Mouse (Mus musculus) c-Kit-positive CD71-positive TER-119-positive erythroid progenitor cells, embryonic 14.5 days (primary cell): ENCODE data around the gene Tbc1d22a.
A peak's percentile ranks its signal among the peaks of the same experiment; 100 is the strongest.

ENCODE experiments used
- DNase-seq: peaks from one replicate; pipeline ENCODE4 v3.0.0-alpha.2; 2013; ENCODE audit warnings: low spot score

The Tbc1d22a gene

DNA sequence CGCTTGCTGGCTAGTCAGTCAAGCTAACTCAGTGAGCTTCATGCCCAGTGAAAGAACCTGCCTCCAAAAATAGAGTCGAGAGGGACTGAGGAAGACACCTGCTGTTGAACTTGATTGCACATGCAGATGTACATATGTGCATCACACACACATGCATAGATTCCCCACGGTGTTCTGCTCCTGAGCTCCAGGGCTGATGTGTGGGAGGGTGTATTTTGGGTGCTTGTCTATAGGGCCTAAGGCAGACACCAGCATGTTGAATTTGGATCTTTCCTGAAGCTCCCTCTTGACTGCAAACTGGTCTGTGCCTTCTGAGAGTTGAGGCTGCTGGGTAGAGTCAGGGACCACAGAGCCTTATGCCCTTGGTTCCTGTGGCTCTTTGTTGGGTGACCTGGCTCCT is 23.8 kb downstream of the Tbc1d22a start:
- no peak for DNase-seq

DNA sequence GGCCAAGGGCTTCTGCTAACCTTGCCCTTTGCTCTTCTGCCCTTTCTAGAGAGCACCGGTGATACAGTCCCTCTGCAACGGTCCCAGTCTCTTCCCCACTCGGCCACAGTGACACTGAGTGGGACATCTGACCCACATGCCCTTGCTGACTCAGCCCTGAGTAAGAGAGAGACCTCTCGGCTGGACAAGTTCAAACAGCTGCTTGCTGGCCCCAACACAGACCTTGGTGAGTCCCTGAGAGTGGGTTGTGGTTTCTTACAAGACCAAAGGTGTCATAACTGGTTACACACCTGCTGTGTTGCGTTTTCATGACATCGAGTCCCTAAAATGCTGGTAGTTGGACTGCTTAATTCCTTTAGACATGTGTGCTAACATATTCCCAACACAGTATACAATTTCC is 24.8 kb downstream of the Tbc1d22a start:
- DNase-seq, result no peak

DNA sequence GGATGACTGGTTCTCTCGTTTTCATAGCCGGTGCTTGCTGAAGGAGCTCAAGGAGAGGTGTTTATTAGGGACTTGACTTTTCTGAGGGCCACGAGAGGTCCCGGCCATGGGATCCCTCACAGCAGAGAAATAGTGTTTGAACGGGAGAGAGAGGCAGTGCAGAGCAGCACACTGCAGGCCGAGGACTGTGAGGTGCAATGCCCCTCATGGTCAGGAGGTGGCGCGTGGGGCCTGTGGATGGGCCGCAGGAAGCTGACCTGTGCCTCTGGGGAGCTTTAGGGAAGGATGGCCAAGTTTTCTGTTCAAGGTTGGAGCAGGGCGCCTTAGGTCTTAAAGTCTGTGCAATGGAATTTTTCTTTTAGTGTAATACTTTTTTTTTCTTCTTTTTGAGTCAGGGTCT is 25.5 kb downstream of the Tbc1d22a start:
- no peak for DNase-seq

DNA sequence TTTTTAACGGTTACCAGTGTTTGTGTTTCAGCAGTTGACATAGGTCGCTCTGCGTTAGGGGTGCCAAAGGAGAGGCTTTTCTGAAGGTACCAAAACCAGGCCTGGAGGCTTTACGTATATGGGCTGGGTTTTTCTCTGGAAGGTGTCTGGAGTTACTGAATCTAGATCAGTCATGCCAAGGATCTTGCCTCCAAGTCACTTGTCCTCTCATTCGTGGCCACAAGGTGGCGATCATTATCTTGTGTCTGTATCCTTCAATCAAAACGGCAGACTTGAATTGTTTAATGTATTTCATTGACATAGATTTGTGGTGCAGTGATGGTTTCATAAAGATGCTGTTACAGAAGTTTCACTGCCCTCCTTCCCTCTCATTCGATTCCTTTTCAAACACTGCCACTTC is 29.4 kb downstream of the Tbc1d22a start:
- DNase-seq, result peak; percentile 38

DNA sequence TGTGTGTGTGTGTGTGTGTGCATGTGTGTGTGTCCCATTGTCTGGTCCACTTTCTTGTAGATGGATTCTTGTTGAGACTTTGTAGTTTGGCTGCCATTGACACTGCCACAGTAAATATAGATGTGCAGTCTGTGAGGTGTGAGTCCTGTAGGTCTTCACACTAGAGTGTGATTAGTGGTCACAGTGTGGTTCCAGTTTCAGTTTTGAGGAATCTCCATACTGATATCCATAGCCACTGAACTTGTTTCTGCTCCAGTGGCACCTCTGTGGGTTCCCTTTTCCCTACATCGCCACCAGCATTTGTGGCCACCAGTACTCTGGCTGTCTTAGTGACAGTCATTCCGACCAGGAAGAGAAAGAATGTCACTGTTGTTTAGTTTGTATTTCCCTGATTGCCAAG is 30.1 kb downstream of the Tbc1d22a start:
- DNase-seq, result no peak

DNA sequence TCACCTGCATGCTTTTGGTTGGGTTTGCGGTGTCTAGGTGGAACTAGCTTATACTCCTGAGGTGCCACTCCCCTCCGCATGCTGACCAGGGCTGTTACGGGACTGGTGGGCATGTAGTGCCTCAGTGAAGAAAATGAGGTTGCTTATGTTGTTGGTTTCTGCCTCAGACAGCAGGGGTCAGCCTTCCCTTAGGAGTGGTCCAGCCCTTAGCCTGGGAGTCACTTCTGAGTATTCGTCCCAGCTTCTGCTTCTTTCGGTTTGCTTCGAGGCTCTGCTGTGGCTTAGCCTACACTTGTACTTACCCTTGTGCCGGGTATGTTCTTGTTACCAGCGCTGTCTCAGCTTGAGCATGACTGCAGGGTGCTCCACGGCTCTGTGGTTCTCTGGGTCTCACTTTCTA is 36.0 kb downstream of the Tbc1d22a start:
- no peak for DNase-seq

DNA sequence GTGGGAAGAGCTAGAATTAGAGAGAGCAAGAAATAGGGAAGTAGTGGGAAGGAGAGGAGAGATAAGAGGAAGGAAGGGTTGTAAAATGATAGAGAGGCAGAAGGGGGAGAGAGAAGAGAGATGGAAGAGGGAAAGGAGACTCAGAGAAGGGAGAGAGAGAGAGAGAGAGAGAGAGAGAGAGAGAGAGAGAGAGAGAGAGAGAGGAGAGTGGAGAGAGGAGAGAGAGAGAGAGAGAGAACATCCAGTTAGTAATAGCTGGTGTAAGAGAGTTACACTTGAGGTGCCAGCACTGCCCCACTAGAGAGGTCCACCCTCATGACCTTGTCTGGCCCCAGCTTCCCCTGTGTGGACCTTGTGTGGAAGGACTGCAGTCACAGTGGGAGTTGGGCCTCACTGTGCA is 37.9 kb downstream of the Tbc1d22a start:
- no peak for DNase-seq

DNA sequence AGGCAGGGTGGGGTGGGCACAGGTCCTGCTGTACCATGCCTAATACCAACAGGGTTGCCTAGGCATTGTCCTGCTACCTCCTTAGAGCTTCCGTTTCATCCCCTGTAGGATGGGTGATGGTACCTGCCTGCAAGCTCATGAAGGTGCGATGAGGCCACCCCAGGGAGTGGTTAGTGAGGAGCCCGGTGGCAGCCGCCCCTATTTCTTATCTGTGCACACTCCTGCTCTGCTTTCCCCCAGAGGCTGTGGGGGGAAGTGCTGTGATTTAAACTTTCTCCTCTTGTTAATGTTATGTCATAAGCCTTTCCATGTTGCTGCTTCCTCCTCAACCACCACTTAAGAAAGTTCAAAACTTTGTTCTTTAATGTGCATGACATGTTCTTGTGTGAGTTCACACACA is 38.4 kb downstream of the Tbc1d22a start:
- no peak for DNase-seq

DNA sequence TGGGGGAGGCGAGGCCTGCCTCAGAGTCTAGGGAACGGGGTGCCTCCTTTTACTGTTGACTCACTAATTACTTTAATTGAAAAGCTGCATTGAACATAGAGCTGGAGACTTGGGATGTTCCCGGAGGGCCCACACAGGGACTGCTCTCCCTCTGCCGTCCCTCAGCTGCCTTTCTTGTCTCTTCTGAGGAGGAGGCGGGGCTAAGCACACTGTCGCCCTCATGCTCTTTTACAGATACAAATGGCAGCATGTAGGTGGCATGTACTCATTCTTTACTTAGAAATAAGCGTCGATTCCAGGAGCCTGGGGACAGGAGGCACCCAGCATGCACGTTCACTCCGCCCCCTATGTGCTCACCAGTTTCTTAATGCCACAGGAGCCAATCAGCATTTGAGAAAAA is 39.2 kb downstream of the Tbc1d22a start:
- peak; percentile 17 for DNase-seq

DNA sequence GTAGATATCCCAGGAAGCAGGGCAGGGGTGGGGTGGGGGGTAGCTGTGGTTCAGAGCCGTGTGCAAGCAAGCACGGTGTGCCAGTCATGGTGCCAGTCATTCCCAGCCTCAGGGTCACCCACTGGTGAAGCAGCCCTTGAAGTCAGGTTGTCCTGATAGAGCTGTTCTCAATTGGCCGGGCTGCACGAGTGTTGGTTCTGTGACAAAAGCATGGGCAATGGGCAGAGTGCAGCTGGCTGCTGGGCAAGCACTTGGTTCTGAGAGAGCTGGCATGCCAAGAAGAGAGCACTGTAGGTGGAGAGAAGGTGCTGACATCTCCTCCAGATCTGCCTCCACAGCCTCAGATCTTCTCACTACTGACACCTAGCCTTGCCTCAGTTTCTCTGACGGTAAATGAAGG is 41.9 kb downstream of the Tbc1d22a start:
- DNase-seq, result no peak

DNA sequence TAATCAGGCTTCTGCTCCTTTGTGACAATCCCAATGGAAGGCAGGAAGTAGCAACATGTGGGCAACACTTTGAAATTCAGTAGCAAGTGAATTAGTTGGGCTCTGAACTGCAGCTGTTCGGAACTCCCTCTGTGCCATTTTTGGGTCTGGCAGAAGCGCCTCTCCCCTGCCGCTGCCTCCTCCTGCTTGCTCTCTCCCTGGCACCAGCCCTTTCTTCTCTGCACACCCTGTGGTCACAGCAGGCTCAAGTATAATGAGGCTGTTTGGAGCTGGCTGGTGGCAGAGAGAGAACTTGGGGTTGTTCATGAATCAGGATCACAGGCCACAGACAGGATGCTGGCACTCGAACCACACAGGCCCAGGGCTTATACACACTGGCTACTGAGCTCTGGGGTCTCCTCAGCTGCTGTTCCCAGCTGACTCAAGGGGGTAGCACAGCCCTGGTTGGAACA is 42.5 kb downstream of the Tbc1d22a start:
- no peak for DNase-seq

DNA sequence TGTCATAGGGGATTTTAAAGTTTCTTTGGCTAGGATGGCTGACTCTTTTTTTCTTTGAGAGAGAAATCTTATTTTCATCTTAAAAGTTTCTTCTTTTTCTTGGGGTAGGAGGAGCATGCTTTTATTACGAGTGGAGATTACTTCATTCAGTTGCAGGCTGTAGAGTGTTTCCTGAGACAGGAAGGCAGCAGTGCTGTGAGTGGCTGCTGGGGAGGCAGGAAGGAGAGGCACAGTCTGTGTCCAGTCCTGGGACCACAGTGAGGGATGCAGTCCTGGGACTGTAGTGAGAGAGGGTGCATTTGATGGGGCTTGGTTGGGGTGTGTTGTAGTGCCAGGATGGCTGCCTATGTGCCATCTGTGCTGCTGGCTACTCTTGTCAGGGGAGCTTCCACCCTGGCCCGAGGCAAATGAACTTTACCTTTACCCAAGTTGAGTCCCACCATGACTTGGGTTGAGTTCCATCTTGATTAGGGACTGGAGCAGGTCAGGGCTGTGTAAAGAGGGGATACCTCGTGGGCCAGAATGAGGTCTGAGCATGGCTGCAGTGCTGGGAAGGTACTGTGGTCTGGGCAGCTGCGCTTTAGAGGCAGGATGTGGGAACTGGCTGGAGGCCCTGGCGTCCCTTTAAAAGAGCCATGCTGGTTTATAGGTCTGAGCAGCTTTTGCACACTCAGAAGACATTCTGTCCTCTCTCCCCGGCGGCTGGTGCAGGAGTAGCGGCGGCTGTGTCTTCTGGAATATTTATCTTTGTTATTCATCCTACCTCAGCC is 43.8 kb downstream of the Tbc1d22a start:
- DNase-seq, result no peak

DNA sequence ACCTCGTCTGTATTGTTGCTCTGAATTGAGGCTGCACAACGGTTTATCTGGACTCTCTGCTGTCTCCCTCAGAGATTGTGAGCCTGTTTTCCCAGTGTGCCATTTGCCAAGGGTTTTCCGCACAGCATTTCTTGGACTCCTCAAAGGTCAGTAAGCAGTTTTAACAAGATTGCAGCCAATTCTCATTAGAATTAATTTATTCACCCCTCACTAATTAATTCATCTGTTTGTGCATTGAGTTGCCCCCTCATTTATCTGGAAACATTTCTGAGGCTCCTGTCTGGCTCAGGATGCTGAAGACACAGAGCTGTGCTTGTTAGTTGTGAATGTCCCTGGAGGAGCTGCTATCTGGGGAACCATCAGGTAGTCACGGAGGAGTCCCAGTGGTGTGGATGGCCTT is 45.0 kb downstream of the Tbc1d22a start:
- no peak for DNase-seq

DNA sequence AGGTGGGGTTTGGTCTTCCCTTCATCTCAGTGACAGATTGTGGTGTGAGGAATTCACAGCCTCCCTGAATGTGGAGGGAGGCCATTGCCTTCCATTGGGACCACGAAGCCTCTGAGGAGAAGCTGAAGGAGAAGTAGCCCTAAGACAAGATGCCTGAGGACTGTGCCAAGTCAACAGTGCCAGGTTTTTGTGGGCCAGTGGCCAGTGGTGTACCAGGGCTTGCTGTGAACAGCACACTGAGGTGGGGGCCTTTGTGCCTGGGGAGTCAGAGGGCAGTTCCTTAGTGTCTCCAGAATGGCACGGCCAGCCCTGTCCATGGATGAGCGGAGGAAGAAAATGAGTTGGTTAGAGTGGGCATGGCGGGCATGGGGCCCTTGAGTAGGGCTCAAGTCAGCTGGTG is 45.9 kb downstream of the Tbc1d22a start:
- DNase-seq, result no peak

DNA sequence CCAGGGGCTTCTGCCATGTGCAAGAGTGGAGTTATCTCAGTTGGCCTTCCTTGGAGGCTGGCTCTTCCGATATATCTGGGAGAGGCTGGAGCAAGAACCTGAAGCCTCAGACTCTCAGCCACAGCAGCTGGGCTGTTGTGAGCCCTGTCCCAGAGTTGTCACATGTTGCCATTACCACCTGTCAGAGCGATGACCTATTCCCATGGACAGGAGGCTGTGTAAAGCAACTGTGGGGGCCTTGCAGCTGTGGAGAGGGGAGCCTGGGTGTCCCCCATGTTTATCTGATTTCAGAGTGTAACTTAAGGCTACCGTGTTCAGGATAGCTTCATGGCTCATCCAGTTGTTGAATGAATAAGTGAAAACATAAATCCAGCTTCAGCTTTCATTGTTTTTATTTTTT is 50.1 kb downstream of the Tbc1d22a start:
- no peak for DNase-seq

DNA sequence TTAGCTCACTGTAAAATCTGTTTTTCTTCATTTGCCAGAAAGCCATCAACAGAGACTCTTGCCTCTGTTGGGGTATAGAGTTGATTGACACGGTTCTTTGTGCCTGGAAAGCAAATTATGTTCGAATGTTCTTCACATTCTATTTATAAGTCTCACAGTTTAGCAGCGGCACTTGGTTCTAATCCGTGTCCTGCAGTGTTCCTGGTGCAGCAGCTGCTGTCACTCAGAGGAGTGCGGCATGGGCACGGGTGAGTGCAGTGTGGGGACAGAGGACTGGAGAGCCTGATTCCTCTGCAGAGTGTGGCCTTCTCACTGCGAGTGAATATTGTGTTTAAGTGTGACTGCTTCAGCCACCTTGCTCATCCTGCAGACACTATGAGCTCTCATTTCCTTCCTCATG is 50.5 kb downstream of the Tbc1d22a start:
- DNase-seq, result no peak

DNA sequence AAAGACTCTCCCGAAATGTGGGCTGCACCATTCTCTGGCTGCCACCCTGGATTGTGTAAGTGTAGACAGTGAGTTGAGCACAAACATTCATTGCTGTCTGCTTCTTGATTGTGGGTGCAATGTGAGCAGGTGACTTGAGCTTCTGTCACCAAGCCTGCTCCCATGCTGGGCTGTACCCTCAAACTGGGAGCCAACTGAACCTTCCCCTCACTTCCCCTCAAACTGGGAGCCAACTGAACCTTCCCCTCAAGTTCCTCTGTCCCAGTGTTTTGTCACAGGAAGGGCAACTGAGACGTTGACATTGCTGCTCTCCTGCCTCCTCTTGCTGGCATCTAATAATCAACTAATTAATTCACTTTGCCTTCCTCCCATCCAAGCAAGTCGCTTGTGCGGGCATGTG is 52.7 kb downstream of the Tbc1d22a start:
- DNase-seq, result no peak

DNA sequence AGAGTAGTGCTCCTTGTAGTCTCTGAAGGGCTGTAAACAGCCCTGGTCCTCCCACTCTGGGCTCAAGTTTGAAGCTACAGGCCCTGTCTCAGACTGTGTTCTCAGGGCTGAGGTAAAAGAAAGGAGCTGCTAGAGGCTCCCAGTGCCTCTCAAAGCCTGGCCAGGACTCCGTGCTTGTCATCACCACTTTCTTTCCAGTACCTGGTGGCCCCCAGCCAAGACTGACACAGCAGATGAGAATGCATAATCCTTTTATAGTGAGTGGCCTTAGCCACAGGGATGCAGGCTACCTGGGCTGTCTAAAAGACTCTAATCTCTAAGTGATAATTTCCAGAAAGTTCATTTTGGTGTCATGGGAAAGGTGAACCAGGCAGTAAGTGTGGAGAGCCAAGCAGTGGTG is 54.3 kb downstream of the Tbc1d22a start:
- no peak for DNase-seq

DNA sequence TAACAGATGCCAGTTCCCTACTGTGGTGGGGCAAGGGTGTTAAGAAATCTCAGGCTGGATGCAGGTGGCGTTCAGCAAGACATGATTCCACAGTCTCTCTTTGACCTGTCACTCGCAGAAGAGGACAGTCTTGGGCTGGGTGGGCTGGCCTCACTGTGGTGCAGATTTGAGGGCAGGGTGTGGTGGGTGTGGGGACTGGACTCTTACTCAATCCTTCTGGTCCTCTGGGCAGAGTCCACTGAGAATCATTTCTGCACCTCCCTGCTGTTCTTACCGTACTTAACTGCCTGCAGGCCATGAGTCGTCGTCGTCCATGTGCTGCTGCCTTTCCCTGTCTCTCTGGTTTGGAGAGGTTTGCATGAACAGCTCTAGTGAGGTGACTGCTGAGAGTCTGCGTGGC is 61.5 kb downstream of the Tbc1d22a start:
- DNase-seq, result no peak

DNA sequence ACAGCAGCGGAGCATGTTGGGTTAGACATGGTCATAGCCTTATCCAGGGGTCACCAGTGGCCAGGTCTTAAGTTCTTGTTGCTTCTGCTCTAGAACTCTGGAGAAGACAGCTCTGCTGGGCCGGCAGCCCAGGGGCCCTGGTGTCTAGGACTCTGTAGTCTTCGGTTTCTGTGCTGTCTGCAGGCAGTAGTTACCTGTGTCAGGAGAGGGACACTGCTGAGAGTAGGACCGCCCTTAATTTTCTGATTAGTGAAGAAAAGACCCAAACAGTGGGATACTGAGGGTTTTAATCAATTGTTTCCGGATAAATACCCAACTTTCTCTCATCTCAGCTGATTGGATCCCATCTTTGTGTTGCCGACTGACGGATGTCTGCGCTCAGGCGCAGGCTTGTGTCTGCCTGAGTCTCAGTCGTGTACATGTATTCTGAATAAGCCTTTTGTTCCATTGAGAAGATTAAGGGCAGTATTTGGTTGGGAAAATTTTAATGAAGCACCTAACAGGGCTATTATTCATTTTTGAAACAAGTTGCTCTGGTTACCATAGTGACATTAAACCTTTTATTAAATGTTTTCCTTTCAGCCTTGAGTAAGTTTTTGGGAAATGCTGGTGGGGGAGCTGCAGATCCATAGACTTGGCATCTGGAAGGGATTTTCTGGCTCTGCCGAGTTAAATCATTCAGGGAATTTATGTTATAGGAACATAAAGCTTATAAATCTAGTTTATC is 62.4 kb downstream of the Tbc1d22a start:
- DNase-seq, result no peak

DNA sequence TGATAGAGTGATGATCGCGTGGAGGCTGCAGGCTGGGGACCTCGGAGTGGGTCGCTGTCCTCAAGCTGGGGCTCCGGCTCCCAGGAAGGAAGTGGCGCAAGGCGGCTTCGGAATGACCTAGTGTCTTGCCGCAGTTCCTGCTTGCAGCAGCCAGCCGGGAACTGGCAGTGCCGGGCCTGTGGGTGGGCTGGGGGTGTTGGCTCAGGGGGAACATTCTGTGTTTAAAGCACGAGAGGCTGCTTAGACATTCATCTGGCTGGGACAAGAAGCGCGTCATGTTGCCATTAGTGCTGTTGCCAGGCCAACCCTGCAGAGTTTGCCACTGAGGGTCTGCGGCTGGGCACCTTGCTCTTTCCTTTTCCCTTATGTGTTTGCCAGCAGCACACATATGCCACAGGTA is 63.2 kb downstream of the Tbc1d22a start:
- no peak for DNase-seq

DNA sequence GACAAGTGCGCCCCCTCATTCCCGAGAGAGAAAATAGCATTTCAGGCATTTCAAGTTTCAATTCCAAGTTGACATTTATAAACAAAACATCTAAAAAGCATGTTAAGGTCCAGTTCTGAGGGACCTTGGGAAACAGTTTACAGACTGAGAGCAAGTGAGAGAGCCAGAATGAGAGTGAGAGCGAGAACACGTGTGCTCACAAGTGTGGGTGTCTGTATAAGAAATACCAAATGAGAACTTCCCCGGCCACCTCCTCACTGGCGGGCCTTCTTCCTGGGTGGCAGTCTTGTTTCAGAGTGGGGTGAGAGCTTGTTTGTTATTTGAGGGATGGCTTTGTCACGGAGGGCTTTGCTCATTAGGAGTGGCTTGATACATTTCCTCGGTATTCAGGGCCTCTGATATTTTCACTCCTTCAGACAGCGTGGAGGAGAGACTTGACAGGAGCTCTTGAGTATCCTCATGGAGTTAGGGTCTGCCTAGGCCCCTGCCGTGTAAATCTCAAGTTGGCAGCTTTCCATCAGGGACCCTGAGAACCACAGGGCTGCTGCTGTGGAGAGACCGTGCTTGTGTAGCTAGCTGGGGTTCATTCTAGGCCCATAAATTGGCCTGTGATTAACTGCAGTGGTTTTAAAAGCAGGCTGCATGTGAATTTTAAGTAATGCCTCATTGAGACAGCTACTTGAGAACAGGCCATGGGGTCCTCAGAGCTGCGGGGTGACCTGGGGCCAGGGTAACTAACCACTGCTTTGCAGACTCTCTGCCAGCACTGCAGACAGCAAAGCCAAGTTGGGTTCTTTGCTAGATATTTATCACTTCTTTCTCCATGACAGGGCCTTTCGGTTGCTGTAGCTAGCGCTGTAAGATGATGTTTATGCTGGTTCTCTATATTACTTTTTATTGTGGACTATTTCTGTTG is 65.1 kb downstream of the Tbc1d22a start:
- no peak for DNase-seq

DNA sequence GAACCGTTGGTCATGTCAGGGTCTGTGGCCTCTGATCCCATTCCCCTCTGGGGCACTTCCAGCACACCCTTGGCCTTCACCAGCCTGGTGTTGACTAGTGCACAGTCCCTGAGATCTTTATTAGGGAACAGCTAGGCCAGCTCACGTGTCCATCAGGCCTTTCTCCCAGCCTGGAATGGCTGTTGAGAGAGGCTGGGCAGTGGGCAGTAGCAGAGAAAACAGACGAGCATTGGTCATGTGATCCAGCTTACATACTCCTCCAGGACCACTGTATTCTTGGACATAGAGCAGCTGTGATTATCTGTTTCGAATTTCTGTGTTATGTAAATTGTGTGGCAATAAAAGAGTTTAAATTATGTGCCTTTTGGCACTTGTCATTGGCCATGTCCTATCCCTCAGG is 65.9 kb downstream of the Tbc1d22a start:
- no peak for DNase-seq
